Mouse (Mus musculus): ENCODE results near the gene Cmss1. TPM values are rescaled to one million over a fixed set of nuclear protein-coding genes. Genes with fewer than 3 reads are reported as not detected.

Cmss1 gene
- polyA plus RNA-seq, 1 experiment: 7.2 TPM

DNA sequence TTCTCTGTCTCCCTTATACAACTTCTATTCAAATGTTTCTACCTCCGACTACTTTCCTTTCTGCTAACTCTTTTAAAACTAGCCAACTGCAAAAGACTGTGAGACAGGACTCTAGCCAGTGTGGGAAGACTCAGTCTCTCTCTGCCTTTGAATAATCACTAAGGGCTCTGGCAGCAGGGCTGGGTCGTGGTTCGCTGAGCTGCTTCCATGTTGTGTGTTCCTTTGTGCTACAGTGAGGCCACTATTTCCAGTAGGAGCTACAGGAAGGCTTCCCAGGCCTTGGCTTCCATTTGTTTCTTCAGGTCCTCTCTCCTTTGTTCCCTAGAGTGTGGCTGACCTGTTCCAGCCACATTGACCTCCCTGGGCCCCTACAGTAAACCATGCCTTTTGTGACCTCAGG is 260.4 kb downstream of the Cmss1 start:
- no peak for DNase-seq (ENCODE audit: low read depth)

DNA sequence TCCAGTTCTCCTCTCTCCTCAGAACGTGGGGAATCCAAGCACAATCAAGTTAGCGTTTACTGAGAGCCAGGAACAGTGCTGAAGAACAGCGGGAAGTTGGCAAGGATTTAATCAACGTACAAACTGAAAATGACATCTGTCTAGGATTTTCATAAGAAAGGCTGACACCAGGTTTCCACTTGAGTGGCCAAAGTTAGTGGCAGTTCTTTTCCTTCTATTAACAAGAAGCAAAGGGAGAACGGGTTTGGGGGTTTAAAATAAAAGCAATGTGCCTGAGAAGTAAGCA is 266.1 kb downstream of the Cmss1 start:
- DNase-seq (ENCODE audit: low read depth): no peak

DNA sequence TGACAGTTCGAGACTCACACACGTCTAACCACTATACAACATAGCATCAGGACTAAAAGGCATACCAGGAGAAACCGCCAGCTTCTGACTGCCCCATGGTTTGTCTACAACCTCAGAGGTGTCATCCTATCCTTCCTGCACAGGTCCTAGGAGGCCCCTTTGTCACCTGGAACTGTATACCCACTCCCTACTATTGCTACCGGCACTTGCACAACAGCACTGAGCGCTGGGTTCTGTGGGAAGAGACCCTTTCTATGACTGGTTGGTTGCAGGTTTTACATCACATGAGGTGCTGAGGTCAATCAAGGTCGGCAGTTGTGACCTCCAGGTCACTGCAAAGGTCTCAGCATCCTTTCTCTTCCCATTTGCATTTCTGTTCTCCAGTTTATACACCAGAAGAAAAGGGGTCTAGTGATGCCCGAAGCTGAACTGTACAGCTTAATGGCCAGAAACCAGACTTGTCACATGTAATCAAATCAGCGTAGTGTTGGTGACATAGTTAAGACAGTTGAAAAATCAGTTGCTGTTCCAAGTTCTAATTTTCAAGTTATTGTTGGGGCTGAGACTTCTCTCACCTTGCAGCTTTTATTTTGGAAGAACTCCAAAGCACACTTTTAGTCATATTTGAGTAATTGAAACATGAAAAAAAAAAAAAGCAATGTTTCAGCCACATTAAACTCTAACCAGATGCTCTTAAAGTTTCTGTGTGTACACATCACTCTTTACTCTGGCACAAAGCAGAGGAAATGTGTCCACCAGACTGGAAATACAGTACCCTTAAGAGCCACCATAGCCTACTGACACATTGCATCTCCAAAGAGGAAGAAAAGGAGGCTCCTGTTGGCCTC is 266.7 kb downstream of the Cmss1 start:
- no peak for DNase-seq (ENCODE audit: low read depth)

DNA sequence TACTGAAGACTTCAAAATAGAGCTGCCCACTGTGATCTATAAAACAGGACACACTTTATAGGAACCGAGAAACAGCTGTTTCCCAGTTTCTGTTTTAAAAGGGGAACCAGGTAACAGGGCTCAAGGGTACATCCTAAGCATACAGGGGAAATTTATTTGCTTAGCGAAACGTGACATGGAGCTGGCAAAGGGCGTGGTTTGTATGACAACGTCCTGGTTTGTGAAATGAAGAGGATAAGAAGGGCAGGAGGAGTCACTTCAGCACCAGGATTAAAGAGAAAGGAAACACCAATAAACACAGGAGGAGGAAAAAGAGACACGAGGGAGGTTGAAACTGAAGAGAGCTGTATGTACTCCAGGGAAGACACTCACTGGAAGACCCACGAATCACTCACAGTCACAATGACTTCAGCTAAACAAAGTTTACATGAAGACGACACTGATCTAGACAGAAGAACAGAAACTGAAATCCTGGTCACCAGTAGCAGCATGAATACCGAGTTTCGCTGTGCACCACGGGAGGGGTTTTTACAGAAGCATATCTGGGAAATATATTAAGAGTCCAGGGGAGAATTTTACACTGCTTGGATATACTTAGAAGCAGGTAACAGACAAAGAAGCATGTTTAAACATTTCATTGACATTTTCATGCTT is 269.8 kb downstream of the Cmss1 start:
- DNase-seq (ENCODE audit: low read depth): no peak

DNA sequence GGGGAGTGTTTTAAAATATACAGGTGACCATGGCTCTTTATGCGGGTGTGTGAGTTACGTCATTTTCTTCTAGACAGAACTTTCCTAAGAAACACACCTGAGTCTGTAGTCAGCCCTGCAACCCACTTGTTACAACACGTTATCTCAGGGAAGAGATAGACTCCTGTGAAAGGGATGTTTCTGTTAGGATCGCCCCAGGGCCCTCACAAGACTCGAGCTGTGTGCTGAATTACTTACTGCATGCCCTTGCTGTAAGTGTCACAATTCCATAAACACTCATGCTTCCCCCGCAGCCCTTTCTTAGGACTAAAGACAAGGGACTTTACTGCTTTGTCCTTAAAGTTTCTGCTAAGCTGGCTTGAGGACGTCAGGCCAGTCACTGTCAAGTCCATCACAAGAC is 274.4 kb downstream of the Cmss1 start:
- no peak for DNase-seq (ENCODE audit: low read depth)

DNA sequence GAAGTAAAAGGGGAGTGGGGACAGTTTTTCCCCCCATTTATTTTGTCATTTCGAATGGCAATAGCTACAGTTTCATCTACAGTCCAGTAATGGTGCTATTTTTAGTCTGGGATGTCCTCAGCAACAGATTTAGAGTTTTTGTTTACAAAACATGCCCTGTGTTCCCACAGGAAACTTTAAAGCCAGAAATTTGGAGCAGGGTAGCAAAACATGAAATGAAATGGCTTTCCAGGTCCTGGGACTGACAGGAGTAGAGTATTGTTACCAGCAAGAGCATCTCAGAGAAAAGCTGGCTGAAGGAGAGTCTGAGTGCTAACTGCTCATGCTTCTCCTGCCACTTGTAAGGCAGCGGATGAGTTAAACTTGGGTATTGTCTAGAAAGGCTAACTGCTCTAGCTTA is 276.6 kb downstream of the Cmss1 start:
- DNase-seq (ENCODE audit: low read depth): no peak

DNA sequence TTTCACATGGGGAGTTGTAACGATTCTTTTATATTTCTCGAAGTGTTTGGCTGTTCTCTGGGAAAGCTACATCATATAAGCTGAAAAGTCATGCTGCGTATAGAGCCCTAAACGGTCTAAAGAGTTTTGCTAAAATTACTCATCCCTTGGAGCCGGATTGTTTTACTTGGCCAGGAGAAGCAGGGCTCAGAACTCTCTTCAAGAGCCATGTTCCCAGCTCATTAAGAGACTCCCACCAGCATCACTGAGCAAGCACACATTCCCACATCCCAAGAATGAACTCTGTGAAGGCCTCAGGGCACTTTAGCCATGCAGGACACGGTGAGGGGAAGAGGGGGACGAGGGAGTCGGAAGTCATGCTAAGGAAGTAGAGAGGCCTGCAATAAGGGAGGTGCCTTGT is 277.6 kb downstream of the Cmss1 start:
- no peak for DNase-seq (ENCODE audit: low read depth)

DNA sequence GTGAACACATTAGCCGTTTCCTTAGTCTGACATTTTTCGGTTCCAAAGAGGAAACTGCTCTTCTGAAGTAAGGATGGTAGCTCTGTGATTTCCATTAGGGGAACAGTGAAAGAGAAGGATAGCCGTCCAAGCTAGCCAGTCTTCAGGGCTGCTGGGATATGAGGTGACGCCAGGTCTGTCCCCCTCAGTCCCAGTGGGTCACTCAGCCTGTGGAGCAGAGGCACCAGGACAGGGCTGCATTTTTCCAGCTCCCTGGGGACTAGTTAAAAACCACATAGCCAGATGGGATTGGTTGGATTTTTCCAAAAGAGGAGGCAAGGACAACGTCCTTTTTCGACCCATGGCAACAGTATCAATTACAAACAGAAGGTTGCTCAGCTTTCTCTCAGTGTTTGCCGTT is 279.7 kb downstream of the Cmss1 start:
- DNase-seq (ENCODE audit: low read depth): no peak

DNA sequence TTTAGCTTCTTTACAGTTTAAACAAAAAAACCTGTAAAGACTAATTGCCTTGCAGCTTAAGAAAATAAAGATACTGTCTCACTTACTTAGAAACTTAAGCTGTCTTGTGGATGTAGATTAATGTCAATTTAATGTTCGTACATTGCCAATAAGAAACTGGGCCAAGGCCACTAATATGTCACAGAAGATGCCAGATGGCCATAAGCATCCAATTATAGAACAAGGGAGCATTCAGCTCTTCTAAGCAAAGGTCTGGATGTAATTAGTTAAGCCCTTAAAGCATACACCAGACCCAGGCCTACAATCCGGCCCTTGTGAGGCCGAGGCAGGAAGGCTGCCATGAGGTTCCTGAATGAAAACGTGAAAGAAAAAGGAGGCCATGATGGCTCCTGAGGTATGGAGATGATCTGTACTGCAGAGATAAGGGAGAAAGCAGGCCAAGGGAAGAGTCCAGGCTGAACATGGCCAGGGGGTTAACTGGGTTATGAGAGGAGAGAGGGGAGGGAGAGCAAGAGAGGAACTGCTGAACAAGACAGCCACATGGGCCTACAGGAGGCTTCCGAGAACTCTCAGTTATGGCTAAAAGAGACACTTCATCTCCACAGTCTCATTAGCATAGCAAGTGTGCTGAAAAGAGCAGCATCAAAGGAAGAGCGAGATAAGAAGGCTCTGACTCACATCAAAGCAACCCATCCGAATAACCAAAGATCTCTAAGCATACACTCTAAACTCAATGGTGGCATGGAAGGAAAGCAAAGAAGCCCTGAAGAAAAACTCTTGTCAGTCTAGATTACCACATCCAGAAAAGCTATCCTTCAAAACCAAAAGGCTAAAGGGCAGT is 287.2 kb downstream of the Cmss1 start:
- no peak for DNase-seq (ENCODE audit: low read depth)

DNA sequence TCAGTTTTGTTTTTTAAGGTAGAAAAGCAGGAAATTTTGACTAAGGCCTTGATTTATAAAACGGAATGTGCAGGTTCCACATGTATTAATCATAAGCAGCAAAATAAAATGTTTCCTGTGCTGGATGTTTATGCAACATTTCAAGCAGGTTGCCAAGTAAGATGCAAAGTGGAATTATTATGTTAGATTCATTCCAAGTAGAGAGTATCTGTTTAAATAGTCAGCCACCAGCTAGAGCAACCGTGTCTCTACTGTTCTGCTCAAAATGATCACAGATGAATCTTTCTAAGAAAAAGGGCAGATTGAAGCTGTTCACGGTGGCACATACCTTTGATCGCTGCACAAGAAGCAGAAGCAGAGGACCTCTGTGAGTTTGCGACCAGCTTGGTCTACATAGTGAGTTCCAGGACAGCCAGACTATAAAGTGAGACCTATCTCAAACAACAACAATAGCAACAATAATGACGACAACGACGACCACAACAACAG is 288.0 kb downstream of the Cmss1 start:
- no peak for DNase-seq (ENCODE audit: low read depth)

DNA sequence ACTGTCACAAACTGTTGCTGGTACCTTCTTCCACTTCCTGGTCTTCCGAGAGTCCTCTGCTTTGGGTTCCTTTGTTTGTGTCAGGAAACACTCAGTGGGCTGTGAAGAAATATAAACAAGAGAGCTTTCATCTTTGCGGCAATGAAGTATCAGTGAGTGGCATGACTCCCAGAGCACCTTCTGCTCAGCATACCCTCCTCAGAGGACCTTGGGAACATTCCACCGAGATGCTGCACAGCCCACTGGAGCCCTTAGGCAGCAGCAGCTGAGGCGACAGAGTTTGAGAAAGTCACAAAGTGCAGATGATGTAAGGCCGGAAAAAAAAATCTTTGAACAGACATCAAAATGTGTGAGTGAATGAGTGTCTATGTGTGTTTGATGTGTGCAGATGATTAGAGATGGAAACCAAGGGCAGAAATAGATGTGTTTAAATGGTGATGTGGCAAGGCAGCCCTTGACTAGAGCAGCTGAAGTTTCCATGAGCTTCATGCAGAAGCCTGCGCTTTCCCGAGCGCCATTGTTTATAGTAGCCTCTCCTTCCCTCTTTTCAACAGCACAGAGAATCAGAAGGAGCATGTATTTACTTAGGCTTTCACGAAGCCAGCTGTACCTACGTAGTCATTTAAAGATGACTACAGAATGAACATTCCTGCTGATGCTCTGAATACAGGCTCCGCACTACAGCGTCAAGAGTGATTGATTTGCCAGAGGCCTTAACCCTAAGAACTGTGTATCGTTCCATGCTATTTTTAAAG is 288.6 kb downstream of the Cmss1 start:
- DNase-seq (ENCODE audit: low read depth): no peak

DNA sequence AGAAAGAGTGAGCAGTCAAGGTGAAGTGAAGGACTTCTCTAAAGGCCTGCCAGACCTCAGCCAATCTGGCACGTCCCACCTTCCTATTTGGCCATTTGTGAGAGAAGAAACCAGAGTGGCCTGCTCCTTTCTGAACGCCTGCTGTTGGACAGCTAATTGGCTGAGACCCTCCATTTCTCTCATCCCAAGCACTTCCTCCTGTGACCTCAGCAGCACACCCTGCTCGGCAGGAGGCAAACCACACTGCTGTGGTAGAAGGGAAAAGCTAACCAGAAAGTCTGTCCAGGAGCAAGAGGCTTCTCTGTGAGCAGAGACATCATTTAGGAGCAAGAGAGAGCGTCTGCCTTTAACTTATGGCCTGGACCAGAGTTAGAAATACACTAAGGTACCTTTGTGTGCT is 289.5 kb downstream of the Cmss1 start:
- DNase-seq (ENCODE audit: low read depth): no peak

DNA sequence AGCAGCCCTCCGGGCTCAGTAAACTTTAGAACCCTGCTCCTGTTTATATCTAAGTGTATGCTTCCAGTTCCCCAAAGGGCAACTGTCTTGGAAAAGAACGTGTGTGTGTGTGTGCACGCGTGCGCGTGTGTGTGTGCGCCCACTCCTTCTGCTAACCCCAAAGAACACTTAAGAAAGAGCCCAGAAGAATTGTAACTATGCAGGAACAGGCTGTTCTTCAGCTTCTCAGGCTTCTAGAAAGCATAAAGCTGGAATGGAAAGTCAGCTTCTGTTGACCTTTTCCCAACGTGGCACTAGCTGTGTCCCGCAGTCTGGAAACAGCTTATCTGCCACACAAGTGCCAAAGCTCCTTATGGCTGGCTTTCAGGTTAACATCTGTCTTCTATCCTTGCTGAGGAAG is 291.6 kb downstream of the Cmss1 start:
- DNase-seq (ENCODE audit: low read depth): no peak

DNA sequence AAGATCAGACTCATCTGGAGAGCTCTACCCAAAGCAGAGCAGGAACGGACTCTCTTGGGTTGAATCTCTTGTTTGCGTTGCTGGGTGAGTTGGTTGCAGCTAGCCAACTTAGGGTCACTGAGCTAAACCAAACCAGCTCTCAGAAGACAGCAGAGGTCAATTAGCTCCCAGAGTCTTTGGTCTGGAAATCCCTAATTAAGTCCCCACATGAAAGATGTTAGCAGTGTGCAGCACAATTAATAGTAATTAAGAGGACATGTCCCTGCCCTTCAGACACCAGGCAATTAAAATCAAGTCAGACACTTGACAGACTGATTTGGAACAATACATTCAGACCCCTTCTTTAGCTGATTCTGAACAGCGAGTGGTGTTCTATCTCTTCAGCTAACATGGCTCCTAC is 292.4 kb downstream of the Cmss1 start:
- DNase-seq (ENCODE audit: low read depth): no peak

DNA sequence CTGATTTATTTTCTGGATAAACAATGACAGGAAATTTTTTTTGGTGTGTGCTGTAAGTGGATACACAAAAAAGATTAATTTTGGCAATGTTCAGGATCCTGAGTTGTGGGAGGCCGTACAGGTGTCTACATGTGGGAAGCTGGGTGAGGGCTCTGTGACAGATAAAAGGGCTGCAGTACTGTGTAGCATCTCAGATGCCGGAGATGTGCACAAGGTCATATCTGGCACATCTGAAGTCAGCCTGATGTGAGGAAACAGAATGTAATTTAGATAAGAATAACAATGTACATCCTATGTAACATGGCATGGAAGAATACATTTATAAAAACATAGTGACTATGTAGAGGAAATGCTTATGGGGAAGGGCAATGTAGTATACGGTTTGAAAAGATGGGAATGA is 293.2 kb downstream of the Cmss1 start:
- DNase-seq (ENCODE audit: low read depth): no peak

DNA sequence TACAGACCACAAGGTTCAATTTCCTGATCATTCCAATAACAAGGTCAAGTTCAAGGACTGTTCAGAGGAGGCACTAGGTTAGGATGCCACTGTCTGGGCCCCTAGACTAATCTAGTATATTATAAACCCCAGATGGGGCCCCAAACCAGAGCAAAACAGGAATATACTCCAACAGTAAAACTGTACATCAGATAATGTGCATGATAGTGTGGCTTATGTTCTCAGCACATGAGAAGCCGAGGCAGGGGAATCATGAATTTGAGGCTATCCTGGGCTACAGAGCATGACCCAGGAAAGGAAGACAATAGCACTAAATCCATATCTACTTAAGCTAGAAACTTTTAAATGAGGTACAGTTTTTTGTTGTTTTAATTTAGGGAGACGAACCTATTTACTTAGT is 294.5 kb downstream of the Cmss1 start:
- DNase-seq (ENCODE audit: low read depth): no peak

DNA sequence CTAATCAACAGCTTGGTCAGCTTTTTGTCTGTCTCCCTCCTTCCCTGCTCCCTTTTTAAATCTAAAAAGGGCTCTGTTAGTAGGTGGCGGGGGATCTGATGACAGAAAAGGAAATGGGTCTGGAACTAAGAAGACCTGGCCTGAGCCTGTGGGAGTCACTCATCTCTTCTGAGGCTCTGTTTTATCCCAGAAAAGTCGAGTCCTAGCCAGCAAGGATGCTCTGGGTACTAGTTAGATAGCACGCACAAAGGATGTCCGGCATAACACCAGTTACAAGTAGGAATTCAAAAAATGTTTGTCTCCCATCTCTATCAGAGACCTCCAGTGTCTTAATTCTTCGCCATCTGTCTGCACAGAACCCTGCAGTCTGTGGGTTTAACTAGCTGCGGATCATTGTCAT is 301.2 kb downstream of the Cmss1 start:
- DNase-seq (ENCODE audit: low read depth): no peak

DNA sequence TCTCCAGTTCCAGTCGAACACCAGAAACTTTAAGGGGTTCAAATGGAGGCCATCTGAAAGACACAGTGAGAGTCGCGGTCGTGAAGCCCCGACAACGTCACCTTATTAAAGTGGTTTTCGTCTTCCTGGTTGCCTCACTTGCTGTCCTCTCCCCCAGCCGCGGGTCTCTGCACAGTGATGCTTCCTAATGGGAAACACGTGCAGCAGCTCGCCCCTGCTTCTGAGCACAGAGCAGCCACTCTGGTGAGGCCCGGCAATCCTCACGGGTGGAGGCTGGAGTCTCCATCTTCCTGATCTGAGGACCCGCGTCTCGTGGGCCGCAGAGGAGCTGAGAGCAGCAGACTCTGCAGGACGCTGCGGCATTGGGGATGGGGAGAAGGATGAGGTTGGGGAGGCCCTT is 302.9 kb downstream of the Cmss1 start:
- DNase-seq (ENCODE audit: low read depth): no peak

DNA sequence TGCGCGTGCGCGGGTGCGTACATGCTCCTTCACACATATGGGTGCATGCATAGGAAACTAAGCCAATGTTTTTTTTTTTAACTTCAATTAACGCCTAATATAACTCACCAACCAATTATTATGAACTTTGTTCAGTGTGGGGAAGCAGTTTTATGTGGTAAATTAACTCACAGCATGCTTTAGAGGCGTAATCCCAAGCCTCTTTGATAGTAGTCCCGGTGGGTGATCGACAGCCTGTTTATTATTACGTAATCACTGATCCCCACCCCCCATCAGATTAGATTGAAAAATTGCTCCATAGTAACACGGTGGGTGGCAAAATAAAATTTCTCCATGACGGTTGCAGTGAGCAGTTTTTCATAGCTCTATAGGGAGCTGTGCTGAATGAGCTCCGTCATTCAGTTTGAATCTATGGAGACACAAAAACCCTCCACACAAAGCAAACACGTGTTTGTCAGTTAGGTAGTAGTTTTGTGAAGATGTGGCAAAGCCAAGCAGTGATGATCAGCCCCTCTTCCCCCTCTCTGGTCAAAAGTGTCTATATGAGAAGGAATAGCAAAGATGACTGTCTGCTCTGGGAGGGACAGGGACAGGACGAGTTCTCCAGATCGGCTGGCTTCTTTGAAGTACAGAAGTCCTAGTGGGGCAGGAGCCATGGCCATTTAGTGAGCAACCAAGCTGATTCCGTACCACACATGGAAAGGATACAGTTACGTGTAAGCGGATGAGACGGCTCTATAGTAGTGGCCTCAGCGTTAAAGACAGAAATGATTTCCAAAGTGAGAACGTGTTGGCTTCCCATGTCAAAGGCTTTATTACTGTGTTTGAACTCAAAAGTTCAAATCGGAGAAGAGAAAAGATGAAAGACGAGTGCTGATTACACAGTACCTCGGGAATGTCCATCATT is 303.6 kb downstream of the Cmss1 start:
- DNase-seq (ENCODE audit: low read depth): no peak

DNA sequence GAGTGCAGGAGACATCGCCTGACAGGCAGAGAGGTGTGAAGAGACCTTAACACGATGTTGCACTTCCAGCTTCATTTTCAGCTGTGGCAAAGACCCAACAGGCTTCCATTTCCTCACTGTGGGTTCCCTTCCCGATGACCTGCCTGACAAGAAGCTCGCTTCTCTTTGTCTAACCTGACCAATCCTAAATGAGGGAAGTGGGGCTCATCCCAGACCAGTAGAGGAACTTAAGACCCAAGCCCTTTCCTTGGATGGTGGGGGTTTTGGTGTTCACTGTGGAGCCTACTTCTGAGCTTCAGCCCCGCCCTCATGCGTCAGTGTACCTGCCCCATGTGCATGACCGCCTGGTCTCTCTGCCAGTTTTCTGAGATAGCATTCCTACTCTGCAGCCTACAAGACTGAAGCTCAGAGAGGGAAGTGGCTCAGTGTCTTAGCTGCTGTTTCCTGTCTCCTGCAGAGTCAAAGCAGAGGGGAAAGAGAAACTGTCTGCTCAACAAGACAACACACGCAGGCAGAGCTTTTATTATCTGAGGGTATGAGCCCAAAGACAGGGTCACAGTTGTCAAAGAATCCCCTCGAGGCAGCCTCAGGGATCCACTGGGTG is 305.1 kb downstream of the Cmss1 start:
- no peak for DNase-seq (ENCODE audit: low read depth)
